Mouse (Mus musculus) cortical plate, adult 2 months (tissue): ENCODE data around the gene Trappc2l. TPM values are rescaled to one million over a fixed set of nuclear protein-coding genes. Genes with fewer than 3 reads are reported as not detected.

Experiments used
- H3K27ac ChIP-seq: fragments of 200-500 bp; 2 replicates; pipeline ENCODE4 v1.5.1; 2012; ENCODE audit warnings: low read length, control low read depth, inconsistent platforms; ENCODE audit not compliant: insufficient read depth
- H3K4me1 ChIP-seq: fragments of 200-500 bp; 2 replicates; pipeline ENCODE4 v1.6.1; 2011; ENCODE audit warnings: low read length; ENCODE audit not compliant: control insufficient read depth, insufficient read depth
- H3K4me3 ChIP-seq: fragments of 200-500 bp; 2 replicates; pipeline ENCODE4 v1.5.1; 2011; ENCODE audit warnings: mild to moderate bottlenecking, low read length, control low read depth; ENCODE audit not compliant: insufficient read depth
- CTCF ChIP-seq: fragments of 200-500 bp; IDR thresholded peaks from 2 replicates; pipeline ENCODE4 v1.5.1; 2011; ENCODE audit warnings: mild to moderate bottlenecking, control low read depth, low read length; ENCODE audit not compliant: insufficient read depth; ENCODE audit errors: extremely low read depth
- POLR2A ChIP-seq: fragments of 200-500 bp; IDR thresholded peaks from 2 replicates; pipeline ENCODE4 v1.6.1; 2011; ENCODE audit warnings: mild to moderate bottlenecking, low read length, control low read depth; ENCODE audit not compliant: insufficient read depth; ENCODE audit errors: extremely low read depth
- polyA plus RNA-seq: library from polyadenylated mRNA; depleted of rRNA; stranded (reverse); fragments of >200 nt; gene quantifications from 2 replicates; pipeline ENCODE4 v1.2.3, GENCODE M21; 2012

Gene Trappc2l
- polyA plus RNA-seq, 1 experiment = 133 TPM

- Histone ChIP-seq H3K4me1 (peaks cover 4% of the 10 kb centered on the region; the same call in 1 of the 2 replicates), H3K4me3 (no peak overlapping the region), H3K27ac (no peak overlapping the region)
- TF ChIP-seq POLR2A (no peak), CTCF (no peak)
These were observed 34.9 kb downstream of the Trappc2l start for GRCm38 (mm10) chr8:122646337-122646736.

DNA sequence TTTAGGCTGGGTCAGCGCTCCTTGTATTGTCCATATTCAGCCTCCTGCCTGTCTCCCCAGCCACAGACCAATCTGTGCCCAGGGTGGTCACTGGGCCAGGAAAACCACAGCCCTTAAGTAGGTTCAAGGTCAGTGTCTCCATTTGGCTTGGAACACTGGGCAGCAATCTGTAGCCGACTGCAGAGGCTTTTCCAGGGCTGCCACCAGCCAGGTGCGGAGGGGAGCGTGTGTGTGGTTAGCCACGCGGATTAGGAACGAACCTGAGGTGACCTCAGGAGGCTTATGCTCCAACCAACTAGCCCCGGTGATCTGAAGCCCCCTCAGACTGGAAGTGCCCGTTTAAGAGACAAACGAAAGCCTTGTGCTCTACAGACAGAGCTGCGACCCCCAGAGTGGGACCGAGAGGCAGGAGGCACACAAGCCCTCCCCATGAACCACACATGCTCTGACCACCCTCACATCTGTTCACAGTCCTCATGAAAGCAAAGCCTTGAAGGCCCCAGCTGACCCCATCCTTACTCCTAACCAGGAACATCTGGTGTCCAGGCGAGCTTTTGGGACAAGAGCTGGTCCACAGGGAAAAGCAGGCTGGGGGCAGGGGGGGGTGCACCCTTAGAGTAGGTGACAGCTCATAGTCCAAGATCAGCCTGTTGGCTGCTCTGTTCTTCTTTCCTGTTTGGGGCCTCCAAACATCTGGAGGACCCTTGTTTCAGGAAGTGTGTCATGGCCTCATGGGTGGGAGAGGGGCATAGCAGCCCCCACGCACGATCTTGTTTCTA, 36.9 kb downstream of the Trappc2l start:
- H3K27ac ChIP-seq = no peak overlapping the region
- no peak for TF ChIP-seq POLR2A
- no peak for TF ChIP-seq CTCF
- H3K4me1 ChIP-seq = no peaks in the 10 kb centered on the region
- no peak overlapping the region for H3K4me3 ChIP-seq

DNA sequence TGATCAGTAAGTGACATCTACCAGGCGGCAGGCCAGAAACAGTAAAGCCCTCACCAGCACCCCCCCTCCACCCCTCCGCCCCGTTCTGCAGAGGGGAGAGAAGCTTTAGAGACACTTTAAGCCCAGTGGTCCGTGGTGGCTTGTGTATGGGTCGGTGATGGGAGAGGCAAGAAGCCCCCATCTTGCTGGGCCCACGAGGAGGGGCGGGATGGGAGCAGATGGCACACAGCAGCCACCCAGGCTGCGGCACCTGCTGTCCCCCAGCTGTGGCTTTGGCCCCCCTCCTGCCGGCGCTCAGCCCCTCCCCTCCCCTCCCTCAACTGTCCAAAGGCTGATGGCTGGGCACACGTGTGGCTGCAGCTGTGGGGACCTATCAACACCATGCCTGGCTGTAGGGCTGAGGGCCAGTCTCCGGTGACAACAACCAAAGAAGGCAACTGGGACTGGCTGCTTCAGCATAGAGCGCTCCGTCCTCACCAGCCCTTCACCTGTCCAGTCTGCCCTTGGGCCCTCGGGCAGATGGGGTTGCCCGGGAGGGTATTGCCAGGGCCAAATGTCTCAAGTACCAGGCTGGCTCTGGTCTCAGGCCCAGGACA, 40.0 kb downstream of the Trappc2l start:
- Histone ChIP-seq H3K4me3 (no peak overlapping the region), H3K4me1 (0 out of 2 replicates have a peak, but pooled peaks cover 2% of the 10 kb centered on the region), H3K27ac (no peak overlapping the region)
- TF ChIP-seq POLR2A (no peak), CTCF (no peak)

DNA sequence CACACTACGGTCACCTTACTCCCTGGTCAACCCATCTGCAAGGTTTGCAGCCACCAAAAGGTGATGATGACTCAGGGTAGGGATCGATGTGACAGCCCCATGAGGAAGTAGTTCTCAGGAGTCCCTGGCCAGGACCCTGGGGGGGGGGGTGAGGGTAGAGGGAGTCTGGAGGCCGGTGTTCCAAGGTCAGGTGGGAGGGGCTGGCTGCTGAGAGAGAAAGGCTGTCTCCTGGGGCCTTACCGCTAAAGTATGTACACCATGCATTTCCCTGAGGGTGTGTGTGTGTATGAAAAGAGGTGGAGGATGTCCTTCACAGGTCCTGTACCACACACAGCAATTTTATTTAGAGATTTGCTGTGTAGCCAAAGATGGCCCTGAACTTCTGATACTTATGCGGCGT, 41.2 kb downstream of the Trappc2l start:
- TF ChIP-seq CTCF (no peak), POLR2A (no peak)
- Histone ChIP-seq H3K4me3 (no peak overlapping the region), H3K4me1 (0 out of 2 replicates have a peak, but pooled peaks cover 2% of the 10 kb centered on the region)

GRCm38 (mm10) chr8:122654768-122655167, 43.3 kb downstream of the Trappc2l start:
- Histone ChIP-seq H3K4me3 (no peak overlapping the region), H3K27ac (no peak overlapping the region), H3K4me1 (0 out of 2 replicates have a peak, but pooled peaks cover 2% of the 10 kb centered on the region)
- TF ChIP-seq CTCF = no peak

More for the DNA sequence above, 41.2 kb downstream of the Trappc2l start:
- no peak overlapping the region for H3K27ac ChIP-seq

GRCm38 (mm10) chr8:122656056-122656999, 44.9 kb downstream of the Trappc2l start:
- no peak for TF ChIP-seq CTCF
- no peak for TF ChIP-seq POLR2A
- peaks cover 6% of the 10 kb centered on the region for H3K4me1 ChIP-seq
- no peak overlapping the region for H3K27ac ChIP-seq
- H3K4me3 ChIP-seq = no peak overlapping the region

GRCm38 (mm10) chr8:122658149-122658806, 46.8 kb downstream of the Trappc2l start:
- TF ChIP-seq CTCF (no peak), POLR2A (no peak)
- no peak overlapping the region for H3K27ac ChIP-seq
- peaks cover 11% of the 10 kb centered on the region for H3K4me1 ChIP-seq
- no peak overlapping the region for H3K4me3 ChIP-seq

GRCm38 (mm10) chr8:122658807-122659160, 47.3 kb downstream of the Trappc2l start:
- Histone ChIP-seq H3K4me3 (no peak overlapping the region), H3K4me1 (peaks cover 11% of the 10 kb centered on the region), H3K27ac (no peak overlapping the region)
- TF ChIP-seq POLR2A (no peak), CTCF (no peak)

DNA sequence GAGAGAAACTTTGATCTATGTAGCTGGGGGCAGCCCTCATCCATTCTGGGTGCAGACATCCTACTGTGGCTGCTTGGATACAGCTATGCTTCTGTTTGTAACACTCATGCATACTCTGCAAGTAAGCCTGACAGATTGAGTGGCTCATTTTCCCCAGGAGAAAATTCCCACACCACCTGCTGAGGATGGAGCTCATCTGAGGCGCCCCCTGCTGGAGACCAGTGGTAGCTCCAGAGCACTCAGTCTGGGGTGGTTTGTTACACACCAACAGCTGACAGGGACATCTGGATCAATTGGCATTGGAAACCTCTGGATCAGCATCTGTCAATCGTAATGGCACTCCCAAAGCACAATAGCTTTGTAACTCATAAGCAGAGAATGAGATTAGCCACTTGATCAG, 48.6 kb downstream of the Trappc2l start:
- Histone ChIP-seq H3K4me1 (peaks cover 15% of the 10 kb centered on the region), H3K27ac (no peak overlapping the region), H3K4me3 (no peak overlapping the region)
- TF ChIP-seq CTCF = peak; percentile 45
- no peak for TF ChIP-seq POLR2A
